Mouse (Mus musculus) erythroblast, embryonic 14.5 days (primary cell): ENCODE measurements around the gene 1110008P14Rik.

ENCODE experiments used
- GATA1 ChIP-seq: IDR thresholded peaks from 2 replicates; pipeline ENCODE4 v1.6.1; 2012; ENCODE audit warnings: low read length, inconsistent platforms, mixed read lengths
- TAL1 ChIP-seq: IDR thresholded peaks from 3 replicates; pipeline ENCODE4 v1.6.1; 2012; ENCODE audit warnings: low read length, inconsistent platforms, mixed read lengths

DNA sequence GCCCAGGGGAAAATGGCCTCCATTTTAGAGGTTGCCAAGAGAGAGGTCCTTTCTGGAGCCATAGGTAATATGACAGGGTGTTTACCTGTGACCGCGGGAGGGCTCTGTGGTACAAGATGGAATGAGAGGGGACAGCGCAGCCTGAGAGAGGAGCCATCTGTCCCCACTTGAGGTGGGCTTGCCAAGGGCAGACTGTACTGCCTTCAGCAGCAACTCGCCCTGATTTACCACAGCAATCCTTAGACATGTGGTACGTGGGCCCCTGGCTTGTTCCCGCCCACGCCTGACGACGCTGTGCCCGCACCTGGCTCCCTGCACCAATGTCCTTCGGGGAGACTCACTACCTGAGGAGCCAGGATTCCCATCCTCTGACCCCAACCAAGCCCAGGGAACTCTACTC lies 33.4 kb downstream of the 1110008P14Rik start:
- TF ChIP-seq GATA1 (no peak), TAL1 (no peak)
